Comparison of ENCODE assay signal across 26 mouse cellular contexts in genomic region chr10:86451294-86451693, GRCm38 (mm10). TPM values are rescaled to one million over a fixed set of nuclear protein-coding genes. Genes with fewer than 3 reads are reported as not detected.
DNase-seq lines count a peak whose midpoint lies in the region; ATAC-seq and TF ChIP-seq lines count a peak whose summit lies in the region.
"Had no signal": no experiment of that assay in that cellular context is flagged by ENCODE, and none has a peak within 500 bp of the region (broad histone marks: within the 10 kb centered on the region; RNA-seq: fewer than 3 reads in every experiment).

No protein-coding gene starts in this region.

- no peak for ATAC-seq in kidney, embryonic 14.5 days (ENCODE audit: low FRiP score, low TSS enrichment)
- ATAC-seq: CD4-positive, CD25-positive, alpha-beta regulatory T cell, adult 4 months had no signal

- H3K4me3 ChIP-seq in kidney, adult 2 months (ENCODE audit: insufficient read depth, low read depth, low read length), result no peak overlapping the region
- H3K4me3 ChIP-seq in kidney, embryonic 14.5 days (ENCODE audit: low read length), result no peak overlapping the region
- no peak overlapping the region for H3K4me3 ChIP-seq in heart, adult 2 months
- H3K4me3 ChIP-seq: gastrocnemius, adult 2 months; heart, embryonic 10.5 days; heart, embryonic 13.5 days; hindbrain, embryonic 12.5 days; hindbrain, embryonic 15.5 days had no signal

- H3K36me3 ChIP-seq in kidney, adult 2 months (ENCODE audit: control insufficient read depth, insufficient read depth, low read length), result no peaks in the 10 kb centered on the region
- no peaks in the 10 kb centered on the region for H3K36me3 ChIP-seq in kidney, embryonic 14.5 days (ENCODE audit: control insufficient read depth, insufficient read depth, low read length)
- H3K36me3 ChIP-seq in heart, adult 2 months (ENCODE audit: control insufficient read depth, insufficient read depth, low read length), result no peaks in the 10 kb centered on the region
- H3K36me3 ChIP-seq: heart, embryonic 10.5 days; heart, embryonic 13.5 days; hindbrain, embryonic 12.5 days had no signal

- H3K9ac ChIP-seq in kidney, embryonic 14.5 days (ENCODE audit: low read depth, low read length), result no peak overlapping the region
- H3K9ac ChIP-seq in heart, adult 2 months (ENCODE audit: low read depth, low read length), result no peak overlapping the region
- H3K9ac ChIP-seq: forebrain, postnatal 0 days; heart, embryonic 13.5 days; hindbrain, embryonic 12.5 days; hindbrain, embryonic 15.5 days had no signal

- no peak for TF ChIP-seq EP300 in heart, adult 2 months (IDR thresholded peaks at IDR 0.05; ENCODE audit: insufficient read depth, low read depth, low read length)

- no peaks in the 10 kb centered on the region for H3K9me3 ChIP-seq in kidney, embryonic 14.5 days (ENCODE audit: control insufficient read depth, low read length)
- H3K9me3 ChIP-seq: heart, embryonic 10.5 days; heart, embryonic 13.5 days; hindbrain, embryonic 12.5 days; hindbrain, embryonic 15.5 days had no signal

- no peak for TF ChIP-seq CTCF in kidney, adult 2 months (conservative IDR thresholded peaks at IDR 0.05; ENCODE audit: insufficient read depth, insufficient read length, low read depth, low read length)
- TF ChIP-seq CTCF in heart, adult 2 months (IDR thresholded peaks at IDR 0.05), result no peak

- no peaks in the 10 kb centered on the region for H3K27me3 ChIP-seq in kidney, adult 2 months (replicated peaks; ENCODE audit: control insufficient read depth, insufficient read depth, low read length)
- H3K27me3 ChIP-seq in kidney, embryonic 14.5 days (ENCODE audit: control insufficient read depth, insufficient read depth, low read length), result 0 out of 2 replicates have a peak, but pooled peaks cover 3% of the 10 kb centered on the region
- no peaks in the 10 kb centered on the region for H3K27me3 ChIP-seq in heart, adult 2 months (ENCODE audit: control insufficient read depth, insufficient read depth, low read length)
- H3K27me3 ChIP-seq: hindbrain, embryonic 12.5 days; hindbrain, embryonic 15.5 days had no signal

- H3K4me2 ChIP-seq in kidney, embryonic 14.5 days (replicated peaks; ENCODE audit: low read depth, low read length), result no peak overlapping the region
- H3K4me2 ChIP-seq: heart, embryonic 13.5 days; hindbrain, embryonic 12.5 days; hindbrain, embryonic 15.5 days had no signal

- intact Hi-C loops in heart, adult 2 months (cut with DNase I), result loop anchor here (5.0 kb wide), 1 partner anchor 94 kb away; no protein-coding TSS in a partner anchor

- DNase-seq in kidney, adult 2 months, result peak; percentile 89
- DNase-seq in kidney, adult 9 months, result peak; percentile 91
- DNase-seq in kidney, postnatal 14 days, result peak; percentile 50
- DNase-seq in heart, adult 2 months, result no peak
- DNase-seq in spleen, postnatal 4 days (ENCODE audit: low spot score in 2 of 2), result no peak
- no peak for DNase-seq in gastrocnemius, postnatal 4 days (ENCODE audit: low spot score in 2 of 2)
- DNase-seq: adrenal gland, adult 2 months; adrenal gland, postnatal 14 days; cerebellum, adult 11 months; cerebellum, adult 2 months; cerebellum, adult 9-11 months; cerebellum, postnatal 25 days; embryo, embryonic 11 days; forebrain, postnatal 0 days; gastrocnemius, adult 2 months; gastrocnemius, postnatal 14 days; heart, adult 18-20 months; heart, postnatal 14 days; heart, postnatal 4 days had no signal

- TF ChIP-seq POLR2A in kidney, adult 2 months (IDR thresholded peaks at IDR 0.05; ENCODE audit: low read depth, low read length), result no peak
- no peak for TF ChIP-seq POLR2A in heart, adult 2 months (IDR thresholded peaks at IDR 0.05; ENCODE audit: insufficient read depth, low read depth, low read length)

- 61% methylated on average over 5 of the region's 5 CpGs for WGBS in kidney, adult 2 months
- WGBS in kidney, embryonic 14.5 days, result 91% methylated on average over 5 of the region's 5 CpGs
- 88% methylated on average over 5 of the region's 5 CpGs for WGBS in heart, adult 2 months

- peaks cover 11% of the 10 kb centered on the region; the same call in 1 of the 2 replicates for H3K4me1 ChIP-seq in kidney, adult 2 months (ENCODE audit: control insufficient read depth, insufficient read depth, low read length)
- H3K4me1 ChIP-seq in kidney, embryonic 14.5 days (ENCODE audit: control insufficient read depth, insufficient read depth, low read length), result no peaks in the 10 kb centered on the region
- no peaks in the 10 kb centered on the region for H3K4me1 ChIP-seq in heart, adult 2 months (ENCODE audit: control insufficient read depth, insufficient read depth, low read length)
- H3K4me1 ChIP-seq: heart, embryonic 10.5 days; hindbrain, embryonic 15.5 days had no signal

- no peaks in the 10 kb centered on the region for H3K79me2 ChIP-seq in heart, adult 2 months (replicated peaks; ENCODE audit: control insufficient read depth, insufficient read depth, low read length)

- peak overlapping the region; percentile 51 for H3K27ac ChIP-seq in kidney, adult 2 months (ENCODE audit: insufficient read depth, low read depth, low read length)
- no peak overlapping the region for H3K27ac ChIP-seq in kidney, embryonic 14.5 days (ENCODE audit: low read depth, low read length)
- H3K27ac ChIP-seq in heart, adult 2 months, result no peak overlapping the region
- H3K27ac ChIP-seq: gastrocnemius, adult 2 months; heart, embryonic 10.5 days; heart, embryonic 13.5 days; hindbrain, embryonic 12.5 days; hindbrain, embryonic 15.5 days had no signal

RNA-seq across cellular contexts. Expression of gene Syn3, which starts 47.4 kb away (rescaled TPM):
- polyA plus RNA-seq in kidney, adult 2 months (2012; rRNA removed), result 3.3 and 4.5 TPM in 2 replicates
- polyA plus RNA-seq in kidney, embryonic 14.5 days (2014; fragmentation: Nextera tagmentation; extraction: Ambion mirVana), result 6.3 and 8.4 TPM in 2 replicates
- under 1 TPM; 0.31 to 0.75 TPM for total RNA-seq in heart, adult 2 months (2021)
- polyA plus RNA-seq in heart, adult 2 months (2012; rRNA removed), result 0.29 and 0.41 TPM in 2 replicates
- total RNA-seq in gastrocnemius, postnatal 4 days (2021), result under 1 TPM; 0.26 to 0.47 TPM
- total RNA-seq: MEL had no signal

Comparison
In these comparisons a context has a peak if more than half of its experiments do, and no peak if none do; other contexts are left out.
1. DNase-seq: peak in kidney, adult 2 months (single experiment), kidney, adult 9 months (single experiment) and kidney, postnatal 14 days (single experiment); none in heart, adult 2 months (0 of 2), spleen, postnatal 4 days (0 of 2) and gastrocnemius, postnatal 4 days (0 of 2).